Mouse (Mus musculus): ENCODE measurements around the gene Grin2b. TPM values are rescaled to one million over a fixed set of nuclear protein-coding genes. Genes with fewer than 3 reads are reported as not detected.

Gene Grin2b
- total and polyA plus RNA-seq, 3 experiments = not detected

DNA sequence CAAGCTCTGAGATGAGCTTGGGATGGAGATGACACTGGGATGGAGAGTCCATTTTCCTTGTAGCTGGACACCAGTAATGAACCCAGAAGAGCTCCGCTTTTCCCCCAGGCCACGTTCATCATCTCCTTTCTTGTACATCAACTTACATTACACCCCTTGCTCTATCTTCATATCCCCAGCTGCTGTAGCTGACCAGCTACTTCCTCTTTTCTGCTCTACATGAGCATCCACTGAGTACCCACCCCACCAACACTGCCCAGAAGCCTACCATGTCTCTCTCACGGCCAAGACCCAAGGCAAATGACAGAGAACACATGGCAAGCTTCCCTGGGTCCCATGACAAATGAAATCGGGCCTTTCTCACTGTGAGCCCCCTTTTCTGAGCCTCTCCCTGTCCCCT is 161.8 kb downstream of the Grin2b start:
- no peaks in the 10 kb centered on the region for H3K79me2 ChIP-seq (replicated peaks; ENCODE audit: control insufficient read depth, extremely low read depth, insufficient read depth, poor library complexity, severe bottlenecking)
- no peaks in the 10 kb centered on the region for H3K36me3 ChIP-seq (replicated peaks in 1 of 2; ENCODE audit: control insufficient read depth in 1 of 2, insufficient read depth in 1 of 2, low read length in 1 of 2)
- H3K4me3 ChIP-seq (replicated peaks in 1 of 3; ENCODE audit: low read depth in 2 of 3, low read length in 2 of 3, poor library complexity in 1 of 3) = no peak overlapping the region
- no peaks in the 10 kb centered on the region for H3K27me3 ChIP-seq (replicated peaks)
- no peak overlapping the region for H3K4me2 ChIP-seq (ENCODE audit: insufficient read depth, low read depth, poor library complexity, severe bottlenecking)
- TF ChIP-seq NRF1 (IDR thresholded peaks at IDR 0.05; ENCODE audit: low read depth, low read length) (no peak), MEF2A (IDR thresholded peaks at IDR 0.05; ENCODE audit: borderline replicate concordance, low read depth, low read length) (no peak), MAFK (IDR thresholded peaks at IDR 0.05; ENCODE audit: insufficient replicate concordance, low read length) (no peak), UBTF (IDR thresholded peaks at IDR 0.05; ENCODE audit: low read depth, low read length) (no peak), JUND (conservative IDR thresholded peaks at IDR 0.05; ENCODE audit: low read depth, low read length) (no peak), NELFE (IDR thresholded peaks at IDR 0.05; ENCODE audit: low read depth, low read length) (no peak)
- in situ Hi-C loops (cut with MboI; ENCODE audit: low pct_ligation_motif_present, low pct_unique_long_range_greater_than_20kb, low sequenced_read_pairs) = no loop called here
- H3K27ac ChIP-seq (ENCODE audit: insufficient read depth, low read depth) = no peak overlapping the region
- dilution Hi-C loops (cut with MboI; ENCODE audit: extremely low pct_ligation_motif_present, extremely low pct_unique_long_range_greater_than_20kb, low sequenced_read_pairs) = no loop called here
- peaks cover 80% of the 10 kb centered on the region for H3K9me3 ChIP-seq (replicated peaks; ENCODE audit: low read length)
- H3K9ac ChIP-seq (ENCODE audit: insufficient read depth, low read depth) = no peak overlapping the region
- H3K4me1 ChIP-seq (ENCODE audit: control insufficient read depth in 1 of 2, insufficient read depth in 2 of 2) = no peaks in the 10 kb centered on the region
- no peak for DNase-seq (ENCODE audit: extremely low read depth)

GRCm38 (mm10) chr6:136011038-136011311 is 162.3 kb downstream of the Grin2b start:
- Histone ChIP-seq H3K27me3 (replicated peaks) (no peaks in the 10 kb centered on the region), H3K36me3 (replicated peaks in 1 of 2; ENCODE audit: control insufficient read depth in 1 of 2, insufficient read depth in 1 of 2, low read length in 1 of 2) (no peaks in the 10 kb centered on the region), H3K4me3 (replicated peaks in 1 of 3; ENCODE audit: low read depth in 2 of 3, low read length in 2 of 3, poor library complexity in 1 of 3) (no peak overlapping the region), H3K79me2 (replicated peaks; ENCODE audit: control insufficient read depth, extremely low read depth, insufficient read depth, poor library complexity, severe bottlenecking) (no peaks in the 10 kb centered on the region), H3K4me2 (ENCODE audit: insufficient read depth, low read depth, poor library complexity, severe bottlenecking) (no peak overlapping the region), H3K4me1 (ENCODE audit: control insufficient read depth in 1 of 2, insufficient read depth in 2 of 2) (no peaks in the 10 kb centered on the region), H3K9ac (ENCODE audit: insufficient read depth, low read depth) (no peak overlapping the region), H3K9me3 (replicated peaks; ENCODE audit: low read length) (peaks cover 77% of the 10 kb centered on the region), H3K27ac (ENCODE audit: insufficient read depth, low read depth) (no peak overlapping the region)
- dilution Hi-C loops (cut with MboI; ENCODE audit: extremely low pct_ligation_motif_present, extremely low pct_unique_long_range_greater_than_20kb, low sequenced_read_pairs) = no loop called here
- no peak for DNase-seq (ENCODE audit: extremely low read depth)
- in situ Hi-C loops (cut with MboI; ENCODE audit: low pct_ligation_motif_present, low pct_unique_long_range_greater_than_20kb, low sequenced_read_pairs) = no loop called here
- no peak for TF ChIP-seq ZKSCAN1 (IDR thresholded peaks at IDR 0.05; ENCODE audit: borderline replicate concordance, low read depth, low read length)
- no peak for TF ChIP-seq CHD1 (IDR thresholded peaks at IDR 0.05; ENCODE audit: low read depth, low read length)
- TF ChIP-seq USF2 (conservative IDR thresholded peaks at IDR 0.05; ENCODE audit: low read depth, low read length) = no peak
- TF ChIP-seq IRF4 (IDR thresholded peaks at IDR 0.05; ENCODE audit: low read depth, low read length) = no peak
- TF ChIP-seq PAX5 (IDR thresholded peaks at IDR 0.05; ENCODE audit: low read length) = no peak
- TF ChIP-seq ELF1 (IDR thresholded peaks at IDR 0.05; ENCODE audit: low read depth, low read length) = no peak
- TF ChIP-seq MAZ (IDR thresholded peaks at IDR 0.05; ENCODE audit: low read depth, low read length) = no peak
- no peak for TF ChIP-seq KAT2A (IDR thresholded peaks at IDR 0.05; ENCODE audit: insufficient replicate concordance, low read length)
- no peak for TF ChIP-seq MAFK (IDR thresholded peaks at IDR 0.05; ENCODE audit: insufficient replicate concordance, low read length)
